Mouse (Mus musculus): ENCODE measurements at regions not wholly inside any gene's neighbourhood (a gene's known extent, or its start where the extent isn't known, plus 50 kb on each side); places are given as distances from the start of the nearest gene placed in this dataset.
A peak's percentile ranks its signal among the peaks of the same experiment; 100 is the strongest.

GRCm38 (mm10) chr4:64811974-64812373, 312.0 kb upstream of the Pappa start:
- Histone ChIP-seq H3K27ac (ENCODE audit: low read depth, low read length) (no peak overlapping the region), H3K4me1 (ENCODE audit: control insufficient read depth, insufficient read depth, low read length) (no peaks in the 10 kb centered on the region), H3K27me3 (ENCODE audit: control insufficient read depth, insufficient read depth, low read length) (no peaks in the 10 kb centered on the region), H3K4me2 (no peak overlapping the region), H3K9ac (ENCODE audit: low read depth, low read length) (no peak overlapping the region), H3K4me3 (ENCODE audit: low read depth, low read length) (no peak overlapping the region), H3K9me3 (replicated peaks; ENCODE audit: control insufficient read depth, low read length) (no peaks in the 10 kb centered on the region), H3K36me3 (ENCODE audit: control insufficient read depth, insufficient read depth, low read length) (no peaks in the 10 kb centered on the region)
- ATAC-seq (replicated peaks; ENCODE audit: insufficient number of reproducible peaks, low FRiP score, low TSS enrichment): no peak

- H3K4me3 ChIP-seq (ENCODE audit: low read depth, low read length): no peak overlapping the region
- H3K27ac ChIP-seq (ENCODE audit: low read depth, low read length): no peak overlapping the region
- H3K4me2 ChIP-seq: no peak overlapping the region
- no peaks in the 10 kb centered on the region for H3K9me3 ChIP-seq (replicated peaks; ENCODE audit: control insufficient read depth, low read length)
- no peak overlapping the region for H3K9ac ChIP-seq (ENCODE audit: low read depth, low read length)
- H3K27me3 ChIP-seq (ENCODE audit: control insufficient read depth, insufficient read depth, low read length): no peaks in the 10 kb centered on the region
- ATAC-seq (replicated peaks; ENCODE audit: insufficient number of reproducible peaks, low FRiP score, low TSS enrichment): no peak
- 68% methylated on average over 4 of the region's 4 CpGs for WGBS (ENCODE audit: insufficient replicate concordance)
- H3K36me3 ChIP-seq (ENCODE audit: control insufficient read depth, insufficient read depth, low read length): no peaks in the 10 kb centered on the region
- no peaks in the 10 kb centered on the region for H3K4me1 ChIP-seq (ENCODE audit: control insufficient read depth, insufficient read depth, low read length)
These were observed 311.2 kb upstream of the Pappa start for GRCm38 (mm10) chr4:64812812-64813211.

GRCm38 (mm10) chr4:64832882-64833281, 291.1 kb upstream of the Pappa start:
- ATAC-seq (replicated peaks; ENCODE audit: insufficient number of reproducible peaks, low FRiP score, low TSS enrichment): no peak
- no peak overlapping the region for H3K4me2 ChIP-seq
- no peak overlapping the region for H3K9ac ChIP-seq (ENCODE audit: low read depth, low read length)
- no peaks in the 10 kb centered on the region for H3K36me3 ChIP-seq (ENCODE audit: control insufficient read depth, insufficient read depth, low read length)
- no peaks in the 10 kb centered on the region for H3K9me3 ChIP-seq (replicated peaks; ENCODE audit: control insufficient read depth, low read length)
- no peak overlapping the region for H3K4me3 ChIP-seq (ENCODE audit: low read depth, low read length)
- H3K27ac ChIP-seq (ENCODE audit: low read depth, low read length): no peak overlapping the region
- H3K27me3 ChIP-seq (ENCODE audit: control insufficient read depth, insufficient read depth, low read length): no peaks in the 10 kb centered on the region
- no peaks in the 10 kb centered on the region for H3K4me1 ChIP-seq (ENCODE audit: control insufficient read depth, insufficient read depth, low read length)
- 50% methylated on average over 2 of the region's 2 CpGs for WGBS (ENCODE audit: insufficient replicate concordance)

- H3K4me1 ChIP-seq (ENCODE audit: control insufficient read depth, insufficient read depth, low read length): no peaks in the 10 kb centered on the region
- ATAC-seq (replicated peaks; ENCODE audit: insufficient number of reproducible peaks, low FRiP score, low TSS enrichment): no peak
- WGBS (ENCODE audit: insufficient replicate concordance): 60% methylated on average over 2 of the region's 2 CpGs
- H3K36me3 ChIP-seq (ENCODE audit: control insufficient read depth, insufficient read depth, low read length): no peaks in the 10 kb centered on the region
- H3K27ac ChIP-seq (ENCODE audit: low read depth, low read length): no peak overlapping the region
- H3K4me2 ChIP-seq: no peak overlapping the region
- H3K27me3 ChIP-seq (ENCODE audit: control insufficient read depth, insufficient read depth, low read length): no peaks in the 10 kb centered on the region
- no peak overlapping the region for H3K4me3 ChIP-seq (ENCODE audit: low read depth, low read length)
- H3K9ac ChIP-seq (ENCODE audit: low read depth, low read length): no peak overlapping the region
- H3K9me3 ChIP-seq (replicated peaks; ENCODE audit: control insufficient read depth, low read length): no peaks in the 10 kb centered on the region
These were observed 249.5 kb upstream of the Pappa start for GRCm38 (mm10) chr4:64874521-64874920.

- Histone ChIP-seq H3K4me1 (ENCODE audit: control insufficient read depth, insufficient read depth, low read length) (no peaks in the 10 kb centered on the region), H3K27me3 (ENCODE audit: control insufficient read depth, insufficient read depth, low read length) (no peaks in the 10 kb centered on the region), H3K27ac (ENCODE audit: low read depth, low read length) (no peak overlapping the region), H3K9ac (ENCODE audit: low read depth, low read length) (no peak overlapping the region), H3K9me3 (replicated peaks; ENCODE audit: control insufficient read depth, low read length) (no peaks in the 10 kb centered on the region), H3K36me3 (ENCODE audit: control insufficient read depth, insufficient read depth, low read length) (no peaks in the 10 kb centered on the region), H3K4me2 (no peak overlapping the region), H3K4me3 (ENCODE audit: low read depth, low read length) (no peak overlapping the region)
- WGBS (ENCODE audit: insufficient replicate concordance): 84% methylated on average over 1 of the region's 1 CpGs
- ATAC-seq (replicated peaks; ENCODE audit: insufficient number of reproducible peaks, low FRiP score, low TSS enrichment): no peak
These were observed 247.1 kb upstream of the Pappa start for GRCm38 (mm10) chr4:64876924-64877323.

GRCm38 (mm10) chr4:64897935-64898334, 226.0 kb upstream of the Pappa start:
- Histone ChIP-seq H3K36me3 (ENCODE audit: control insufficient read depth, insufficient read depth, low read length) (no peaks in the 10 kb centered on the region), H3K4me2 (no peak overlapping the region), H3K4me1 (ENCODE audit: control insufficient read depth, insufficient read depth, low read length) (no peaks in the 10 kb centered on the region), H3K4me3 (ENCODE audit: low read depth, low read length) (no peak overlapping the region), H3K27me3 (ENCODE audit: control insufficient read depth, insufficient read depth, low read length) (no peaks in the 10 kb centered on the region), H3K9ac (ENCODE audit: low read depth, low read length) (no peak overlapping the region), H3K9me3 (replicated peaks; ENCODE audit: control insufficient read depth, low read length) (no peaks in the 10 kb centered on the region), H3K27ac (ENCODE audit: low read depth, low read length) (no peak overlapping the region)
- no peak for ATAC-seq (replicated peaks; ENCODE audit: insufficient number of reproducible peaks, low FRiP score, low TSS enrichment)
- 78% methylated on average over 3 of the region's 3 CpGs for WGBS (ENCODE audit: insufficient replicate concordance)

GRCm38 (mm10) chr4:64901091-64901845, 222.7 kb upstream of the Pappa start:
- Histone ChIP-seq H3K27me3 (ENCODE audit: control insufficient read depth, insufficient read depth, low read length) (no peaks in the 10 kb centered on the region), H3K9ac (ENCODE audit: low read depth, low read length) (no peak overlapping the region), H3K27ac (ENCODE audit: low read depth, low read length) (no peak overlapping the region), H3K4me2 (no peak overlapping the region), H3K4me1 (ENCODE audit: control insufficient read depth, insufficient read depth, low read length) (no peaks in the 10 kb centered on the region), H3K4me3 (ENCODE audit: low read depth, low read length) (no peak overlapping the region), H3K9me3 (replicated peaks; ENCODE audit: control insufficient read depth, low read length) (no peaks in the 10 kb centered on the region), H3K36me3 (ENCODE audit: control insufficient read depth, insufficient read depth, low read length) (no peaks in the 10 kb centered on the region)
- 65% methylated on average over 5 of the region's 5 CpGs for WGBS (ENCODE audit: insufficient replicate concordance)
- ATAC-seq (replicated peaks; ENCODE audit: insufficient number of reproducible peaks, low FRiP score, low TSS enrichment): 0 out of 2 replicates have a peak, but pooled peaks have one; percentile 46

GRCm38 (mm10) chr4:64923751-64924150, 200.2 kb upstream of the Pappa start:
- H3K27ac ChIP-seq (ENCODE audit: low read depth, low read length): no peak overlapping the region
- no peak overlapping the region for H3K4me2 ChIP-seq
- H3K36me3 ChIP-seq (ENCODE audit: control insufficient read depth, insufficient read depth, low read length): no peaks in the 10 kb centered on the region
- no peak for ATAC-seq (replicated peaks; ENCODE audit: insufficient number of reproducible peaks, low FRiP score, low TSS enrichment)
- H3K9ac ChIP-seq (ENCODE audit: low read depth, low read length): no peak overlapping the region
- no peaks in the 10 kb centered on the region for H3K27me3 ChIP-seq (ENCODE audit: control insufficient read depth, insufficient read depth, low read length)
- no peaks in the 10 kb centered on the region for H3K9me3 ChIP-seq (replicated peaks; ENCODE audit: control insufficient read depth, low read length)
- no peaks in the 10 kb centered on the region for H3K4me1 ChIP-seq (ENCODE audit: control insufficient read depth, insufficient read depth, low read length)
- H3K4me3 ChIP-seq (ENCODE audit: low read depth, low read length): no peak overlapping the region

GRCm38 (mm10) chr4:64928553-64928952, 195.4 kb upstream of the Pappa start:
- Histone ChIP-seq H3K27ac (ENCODE audit: low read depth, low read length) (no peak overlapping the region), H3K9ac (ENCODE audit: low read depth, low read length) (no peak overlapping the region), H3K4me3 (ENCODE audit: low read depth, low read length) (no peak overlapping the region), H3K27me3 (ENCODE audit: control insufficient read depth, insufficient read depth, low read length) (no peaks in the 10 kb centered on the region), H3K4me2 (no peak overlapping the region), H3K36me3 (ENCODE audit: control insufficient read depth, insufficient read depth, low read length) (no peaks in the 10 kb centered on the region), H3K4me1 (ENCODE audit: control insufficient read depth, insufficient read depth, low read length) (no peaks in the 10 kb centered on the region), H3K9me3 (replicated peaks; ENCODE audit: control insufficient read depth, low read length) (no peaks in the 10 kb centered on the region)
- 67% methylated on average over 2 of the region's 2 CpGs for WGBS (ENCODE audit: insufficient replicate concordance)
- ATAC-seq (replicated peaks; ENCODE audit: insufficient number of reproducible peaks, low FRiP score, low TSS enrichment): no peak
